Mouse (Mus musculus) MEL (cell line): ENCODE measurements at regions not wholly inside any gene's neighbourhood (a gene's known extent, or its start where the extent isn't known, plus 50 kb on each side); places are given as distances from the start of the nearest gene placed in this dataset.

Experiments
- DNase-seq: peaks from one replicate; pipeline ENCODE4 v3.0.0; 2011; ENCODE audit warnings: low read depth, low spot score
- H3K27ac ChIP-seq: 2 replicates; pipeline ENCODE4 v1.5.1; 2012; ENCODE audit warnings: low read depth, mild to moderate bottlenecking, control low read depth, low read length, moderate library complexity; ENCODE audit not compliant: control insufficient read depth
- H3K27me3 ChIP-seq, 2 experiments: fragments of 150-350 bp in 1 of 2; sonication (generic) in 1 of 2; 2 replicates each; pipeline ENCODE4 v1.6.1; 2012; ENCODE audit warnings: low read length in 2 of 2, mild to moderate bottlenecking in 2 of 2, improper control_type of control experiment in 1 of 2, moderate library complexity in 1 of 2; ENCODE audit not compliant: insufficient read depth in 2 of 2, control insufficient read depth in 1 of 2
- H3K36me3 ChIP-seq, 2 experiments: 2 replicates each; pipeline ENCODE4 v1.6.1; 2012 to 2014; ENCODE audit warnings: low read length in 2 of 2, improper control_type of control experiment in 1 of 2, inconsistent platforms in 1 of 2, mild to moderate bottlenecking in 1 of 2; ENCODE audit not compliant: insufficient read depth in 2 of 2, control insufficient read depth in 1 of 2
- H3K4me1 ChIP-seq, 2 experiments: fragments of 150-350 bp in 1 of 2; sonication (generic) in 1 of 2; 2 replicates each; pipeline ENCODE4 v1.6.1; 2012; ENCODE audit warnings: low read length in 2 of 2, improper control_type of control experiment in 1 of 2, mild to moderate bottlenecking in 1 of 2; ENCODE audit not compliant: insufficient read depth in 2 of 2, control insufficient read depth in 1 of 2
- H3K4me3 ChIP-seq, 2 experiments: fragments of 150-350 bp in 1 of 2; sonication (generic) in 1 of 2; 2 replicates each; pipeline ENCODE4 v1.5.1; 2012; ENCODE audit warnings: low read depth in 2 of 2, low read length in 2 of 2, mild to moderate bottlenecking in 2 of 2, moderate library complexity in 2 of 2, control low read depth in 1 of 2, improper control_type of control experiment in 1 of 2; ENCODE audit not compliant: control insufficient read depth in 1 of 2, insufficient read depth in 1 of 2
- H3K79me2 ChIP-seq: 2 replicates; pipeline ENCODE4 v1.6.1; 2012; ENCODE audit warnings: mild to moderate bottlenecking, low read length, moderate library complexity; ENCODE audit not compliant: control insufficient read depth, poor library complexity, insufficient read depth
- H3K9ac ChIP-seq: 2 replicates; pipeline ENCODE4 v1.6.1; 2012; ENCODE audit warnings: low read depth, mild to moderate bottlenecking, control low read depth, low read length, moderate library complexity; ENCODE audit not compliant: control insufficient read depth, poor library complexity, severe bottlenecking
- H3K9me3 ChIP-seq: fragments of 150-350 bp; sonication (generic); replicated peaks from 2 replicates; pipeline ENCODE4 v1.6.1; 2012; ENCODE audit warnings: mild to moderate bottlenecking, low read length, improper control_type of control experiment, moderate library complexity; ENCODE audit not compliant: insufficient read depth
- CHD2 ChIP-seq: IDR thresholded peaks from 2 replicates; pipeline ENCODE4 v1.6.1; 2011; ENCODE audit warnings: low read length, improper control_type of control experiment
- ELF1 ChIP-seq: IDR thresholded peaks from 2 replicates; pipeline ENCODE4 v1.6.1; 2014; ENCODE audit warnings: low read depth, mild to moderate bottlenecking, inconsistent platforms, low read length, improper control_type of control experiment, moderate library complexity
- EP300 ChIP-seq, 2 experiments: IDR thresholded peaks; 2 replicates each; pipeline ENCODE4 v1.6.1; 2011; ENCODE audit warnings: improper control_type of control experiment in 2 of 2, low read length in 2 of 2, low read depth in 1 of 2, mild to moderate bottlenecking in 1 of 2
- ETS1 ChIP-seq: IDR thresholded peaks from 2 replicates; pipeline ENCODE4 v1.6.1; 2012; ENCODE audit warnings: low read depth, mild to moderate bottlenecking, inconsistent platforms, low read length, improper control_type of control experiment, moderate library complexity
- GABPA ChIP-seq: IDR thresholded peaks from 2 replicates; pipeline ENCODE4 v1.6.1; 2012; ENCODE audit warnings: low read depth, mild to moderate bottlenecking, inconsistent platforms, low read length, improper control_type of control experiment, moderate library complexity
- GATA1 ChIP-seq: IDR thresholded peaks from 2 replicates; pipeline ENCODE4 v1.6.1; 2011; ENCODE audit warnings: low read depth, low read length, improper control_type of control experiment
- JUND ChIP-seq: IDR thresholded peaks from 2 replicates; pipeline ENCODE4 v1.6.1; 2011; ENCODE audit warnings: low read depth, mild to moderate bottlenecking, improper control_type of control experiment, low read length
- KAT2A ChIP-seq: conservative IDR thresholded peaks from 2 replicates; pipeline ENCODE4 v1.6.1; 2012; ENCODE audit warnings: low read depth, low read length, improper control_type of control experiment, inconsistent platforms
- MAX ChIP-seq: IDR thresholded peaks from 2 replicates; pipeline ENCODE4 v1.6.1; 2011; ENCODE audit warnings: low read length, improper control_type of control experiment
- MAZ ChIP-seq: IDR thresholded peaks from 2 replicates; pipeline ENCODE4 v1.6.1; 2012; ENCODE audit warnings: low read depth, mild to moderate bottlenecking, inconsistent platforms, low read length, improper control_type of control experiment
- MEF2A ChIP-seq: IDR thresholded peaks from 2 replicates; pipeline ENCODE4 v1.6.1; 2014; ENCODE audit warnings: low read depth, mild to moderate bottlenecking, inconsistent platforms, low read length, improper control_type of control experiment; ENCODE audit not compliant: poor library complexity, insufficient replicate concordance, severe bottlenecking; ENCODE audit errors: extremely low read depth
- MXI1 ChIP-seq: IDR thresholded peaks from 2 replicates; pipeline ENCODE4 v1.6.1; 2011; ENCODE audit warnings: mild to moderate bottlenecking, low read depth, low read length, improper control_type of control experiment
- MYB ChIP-seq: IDR thresholded peaks from 2 replicates; pipeline ENCODE4 v1.6.1; 2011; ENCODE audit warnings: mild to moderate bottlenecking, low read depth, low read length, improper control_type of control experiment
- MYC ChIP-seq: IDR thresholded peaks from 2 replicates; pipeline ENCODE4 v1.6.1; 2011; ENCODE audit warnings: low read depth, mild to moderate bottlenecking, low read length, improper control_type of control experiment, moderate library complexity
- POLR2A ChIP-seq, 2 experiments: IDR thresholded peaks; 2 replicates each; pipeline ENCODE4 v1.6.1; 2011 to 2012; ENCODE audit warnings: low read length in 2 of 2, mild to moderate bottlenecking in 2 of 2, control low read depth in 1 of 2, improper control_type of control experiment in 1 of 2, low read depth in 1 of 2, moderate library complexity in 1 of 2; ENCODE audit not compliant: control insufficient read depth in 1 of 2, insufficient read depth in 1 of 2, poor library complexity in 1 of 2
- POLR2AphosphoS5 ChIP-seq: IDR thresholded peaks from 2 replicates; pipeline ENCODE4 v1.6.1; 2012; ENCODE audit warnings: low read depth, borderline replicate concordance, mild to moderate bottlenecking, inconsistent platforms, low read length, moderate library complexity, mixed read lengths
- RAD21 ChIP-seq: IDR thresholded peaks from 2 replicates; pipeline ENCODE4 v1.6.1; 2011; ENCODE audit warnings: mild to moderate bottlenecking, low read depth, low read length, improper control_type of control experiment
- RCOR1 ChIP-seq: IDR thresholded peaks from 2 replicates; pipeline ENCODE4 v1.6.1; 2012; ENCODE audit warnings: low read depth, mild to moderate bottlenecking, inconsistent platforms, low read length, improper control_type of control experiment
- SMC3 ChIP-seq: IDR thresholded peaks from 2 replicates; pipeline ENCODE4 v1.6.1; 2011; ENCODE audit warnings: low read depth, low read length, improper control_type of control experiment
- TAL1 ChIP-seq: IDR thresholded peaks from 2 replicates; pipeline ENCODE4 v1.6.1; 2012; ENCODE audit warnings: mild to moderate bottlenecking, inconsistent platforms, low read length, moderate library complexity, mixed read lengths
- USF1 ChIP-seq: IDR thresholded peaks from 2 replicates; pipeline ENCODE4 v1.6.1; 2014; ENCODE audit warnings: low read depth, mild to moderate bottlenecking, inconsistent platforms, low read length, improper control_type of control experiment, moderate library complexity
- ZNF384 ChIP-seq: IDR thresholded peaks from 2 replicates; pipeline ENCODE4 v1.6.1; 2012; ENCODE audit warnings: low read depth, mild to moderate bottlenecking, inconsistent platforms, low read length, improper control_type of control experiment

DNA sequence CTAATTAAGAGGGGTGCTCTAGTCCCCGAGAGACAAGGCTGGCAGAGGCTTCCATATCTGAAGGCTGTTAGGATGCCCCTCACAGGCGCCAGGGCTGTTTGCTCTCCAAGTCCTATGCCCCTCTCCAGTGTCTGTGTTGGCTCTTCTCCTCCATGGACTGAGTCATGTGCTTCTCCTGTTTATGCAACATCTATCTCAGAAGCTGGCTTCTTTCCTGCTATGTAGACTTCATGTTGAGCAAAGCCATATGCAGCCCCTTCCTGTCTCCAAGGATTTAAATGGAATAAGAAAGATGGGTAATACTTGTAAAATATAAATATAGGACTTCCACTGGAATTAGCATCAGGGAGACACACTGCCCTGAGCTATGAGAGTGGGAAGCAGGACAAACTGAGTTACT, 278.3 kb downstream of the Cdh26 start:
- Histone ChIP-seq H3K79me2 (no peaks in the 10 kb centered on the region), H3K4me1 (no peaks in the 10 kb centered on the region), H3K27ac (no peak overlapping the region), H3K4me3 (no peak overlapping the region), H3K9me3 (no peaks in the 10 kb centered on the region), H3K9ac (no peak overlapping the region), H3K27me3 (no peaks in the 10 kb centered on the region), H3K36me3 (no peaks in the 10 kb centered on the region)
- no peak for DNase-seq
- TF ChIP-seq ETS1 (no peak), MYC (no peak), MEF2A (no peak), EP300 (IDR thresholded peaks at IDR 0.05; ENCODE audit: low read depth in 1 of 2, low read length in 2 of 2) (no peak), POLR2AphosphoS5 (no peak), POLR2A (IDR thresholded peaks at IDR 0.05; ENCODE audit: control insufficient read depth in 1 of 2, insufficient read depth in 1 of 2, low read depth in 1 of 2, low read length in 2 of 2, poor library complexity in 1 of 2) (no peak), ELF1 (no peak), MYB (no peak), TAL1 (no peak), MAX (no peak), GABPA (no peak), MXI1 (no peak), KAT2A (no peak), GATA1 (no peak), RCOR1 (no peak), MAZ (no peak), SMC3 (no peak), RAD21 (no peak), USF1 (no peak), CHD2 (no peak)

DNA sequence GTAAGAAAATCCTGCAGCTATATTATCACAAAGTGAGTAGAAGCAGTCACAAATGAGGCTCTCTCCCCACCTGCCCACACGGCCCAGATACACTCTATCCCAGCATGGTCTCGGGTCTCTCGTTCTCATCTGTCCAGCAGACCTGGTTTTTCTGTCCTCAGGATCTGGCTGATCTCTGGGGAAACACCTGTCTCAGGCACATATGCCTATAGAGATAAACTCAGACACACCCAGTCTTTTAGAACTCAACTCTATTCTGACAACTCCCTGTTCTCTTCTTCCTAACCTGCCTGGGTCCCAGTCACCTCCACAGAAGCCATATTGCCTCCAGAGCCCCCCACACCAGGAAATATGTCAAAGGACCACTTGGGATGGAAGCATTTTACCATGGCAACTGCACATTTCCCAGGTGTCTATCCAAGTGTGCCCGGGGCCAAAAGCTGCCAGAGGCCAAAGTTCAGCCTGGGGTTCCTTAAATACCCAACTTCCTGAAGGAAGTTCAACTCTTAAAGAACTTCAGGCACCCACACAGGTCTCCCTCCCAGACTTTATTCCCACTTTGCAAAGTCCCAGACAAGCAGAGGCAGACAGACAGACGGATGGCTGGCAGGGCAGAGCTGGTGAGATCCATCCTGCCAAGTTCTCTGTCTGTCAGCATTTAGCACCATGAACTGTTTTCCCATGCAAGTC, 279.0 kb downstream of the Cdh26 start:
- no peak for TF ChIP-seq POLR2AphosphoS5
- no peak for TF ChIP-seq ZNF384
- TF ChIP-seq JUND, result no peak
- no peak for TF ChIP-seq MAX
- no peak for TF ChIP-seq MAZ
- no peak for TF ChIP-seq RCOR1
- TF ChIP-seq POLR2A (IDR thresholded peaks at IDR 0.05; ENCODE audit: control insufficient read depth in 1 of 2, insufficient read depth in 1 of 2, low read depth in 1 of 2, low read length in 2 of 2, poor library complexity in 1 of 2), result no peak
- TF ChIP-seq USF1, result no peak
- no peak for TF ChIP-seq MXI1
- no peak for TF ChIP-seq MYC
- no peak for TF ChIP-seq RAD21
- TF ChIP-seq EP300 (IDR thresholded peaks at IDR 0.05; ENCODE audit: low read depth in 1 of 2, low read length in 2 of 2), result no peak
- no peaks in the 10 kb centered on the region for H3K36me3 ChIP-seq
- no peak overlapping the region for H3K9ac ChIP-seq
- H3K79me2 ChIP-seq, result no peaks in the 10 kb centered on the region
- H3K4me3 ChIP-seq, result no peak overlapping the region
- H3K27ac ChIP-seq, result no peak overlapping the region
- no peak for DNase-seq
- H3K27me3 ChIP-seq, result no peaks in the 10 kb centered on the region
- H3K4me1 ChIP-seq, result no peaks in the 10 kb centered on the region
- H3K9me3 ChIP-seq, result no peaks in the 10 kb centered on the region
